Mouse (Mus musculus): ENCODE measurements around the gene St6galnac6.

St6galnac6 gene

GRCm38 (mm10) chr2:32617601-32618000 lies 18.1 kb downstream of the St6galnac6 start:
- DNase-seq = peak in 1 of 2 experiments; percentile 48

- DNase-seq = no peak
Measured at GRCm38 (mm10) chr2:32618051-32618450, 18.5 kb downstream of the St6galnac6 start.

GRCm38 (mm10) chr2:32620682-32621516 lies 21.4 kb downstream of the St6galnac6 start:
- DNase-seq = peak; percentile 83 to 84

- DNase-seq = no peak
Measured at GRCm38 (mm10) chr2:32621517-32621859, 22.0 kb downstream of the St6galnac6 start, which contains the start of gene Ak1. Ak1 (plus strand) TSS chr2:32621758.

- DNase-seq = no peak
Measured at GRCm38 (mm10) chr2:32624111-32624748, 24.7 kb downstream of the St6galnac6 start.

- peak; percentile 66 to 78 for DNase-seq
Measured at GRCm38 (mm10) chr2:32625212-32625872, 25.8 kb downstream of the St6galnac6 start.

GRCm38 (mm10) chr2:32625873-32626694 lies 26.6 kb downstream of the St6galnac6 start:
- DNase-seq = peak in 1 of 2 experiments; percentile 47

GRCm38 (mm10) chr2:32627266-32628043 lies 27.9 kb downstream of the St6galnac6 start:
- no peak for DNase-seq

GRCm38 (mm10) chr2:32628044-32628550 lies 28.6 kb downstream of the St6galnac6 start:
- DNase-seq = no peak

- DNase-seq = peak; percentile 65 to 72
Measured at GRCm38 (mm10) chr2:32628729-32629128, 29.2 kb downstream of the St6galnac6 start.

- peak; percentile 62 to 68 for DNase-seq
Measured at GRCm38 (mm10) chr2:32629276-32629976, 29.9 kb downstream of the St6galnac6 start.

GRCm38 (mm10) chr2:32630036-32630435 lies 30.5 kb downstream of the St6galnac6 start:
- no peak for DNase-seq

- no peak for DNase-seq
Measured at GRCm38 (mm10) chr2:32631046-32631445, 31.5 kb downstream of the St6galnac6 start.

- peak; percentile 83 to 87 for DNase-seq
Measured at GRCm38 (mm10) chr2:32631737-32632394, 32.4 kb downstream of the St6galnac6 start.

- DNase-seq = peak; percentile 73 to 78
Measured at GRCm38 (mm10) chr2:32633660-32634059, 34.2 kb downstream of the St6galnac6 start.

- no peak for DNase-seq
Measured at GRCm38 (mm10) chr2:32634277-32635105, 35.0 kb downstream of the St6galnac6 start.

- DNase-seq = no peak
Measured at GRCm38 (mm10) chr2:32636617-32637016, 37.1 kb downstream of the St6galnac6 start.

GRCm38 (mm10) chr2:32637778-32638281 lies 38.3 kb downstream of the St6galnac6 start:
- peak; percentile 79 to 85 for DNase-seq

- no peak for DNase-seq
Measured at GRCm38 (mm10) chr2:32639632-32640031, 40.1 kb downstream of the St6galnac6 start.

Measured in kidney, postnatal 36 days (tissue).